Mouse (Mus musculus) embryonic facial prominence, embryonic 15.5 days (tissue): ENCODE measurements around the gene Ankrd33. TPM values are rescaled to one million over a fixed set of nuclear protein-coding genes. Genes with fewer than 3 reads are reported as not detected.

Experiments
- ATAC-seq: fragments of 200-750 bp; cut with Nextera tagmentation; 2 replicates; pipeline ENCODE4 v1.8.0; 2017; ENCODE audit warnings: low read depth, moderate TSS enrichment; ENCODE audit not compliant: insufficient number of reproducible peaks, low FRiP score, low TSS enrichment
- H3K27ac ChIP-seq: fragments of 300-500 bp; sonication (generic); replicated peaks from 2 replicates; pipeline ENCODE4 v1.5.1; 2015; ENCODE audit warnings: mild to moderate bottlenecking, inconsistent platforms
- H3K27me3 ChIP-seq: fragments of 300-500 bp; sonication (generic); 2 replicates; pipeline ENCODE4 v1.6.1; 2015; ENCODE audit warnings: inconsistent platforms
- H3K36me3 ChIP-seq: fragments of 300-500 bp; sonication (generic); 2 replicates; pipeline ENCODE4 v1.6.1; 2015; ENCODE audit warnings: mild to moderate bottlenecking, inconsistent platforms
- H3K4me1 ChIP-seq: fragments of 300-500 bp; sonication (generic); 2 replicates; pipeline ENCODE4 v1.6.1; 2015; ENCODE audit warnings: inconsistent platforms
- H3K4me2 ChIP-seq: fragments of 300-500 bp; sonication (generic); replicated peaks from 2 replicates; pipeline ENCODE4 v1.6.1; 2015; ENCODE audit warnings: mild to moderate bottlenecking, inconsistent platforms
- H3K4me3 ChIP-seq: fragments of 300-500 bp; sonication (generic); replicated peaks from 2 replicates; pipeline ENCODE4 v1.5.1; 2015; ENCODE audit warnings: mild to moderate bottlenecking, inconsistent platforms
- H3K9ac ChIP-seq: fragments of 300-500 bp; sonication (generic); 2 replicates; pipeline ENCODE4 v1.6.1; 2015; ENCODE audit warnings: inconsistent platforms
- H3K9me3 ChIP-seq: fragments of 300-500 bp; sonication (generic); replicated peaks from 2 replicates; pipeline ENCODE4 v1.6.1; 2016; ENCODE audit warnings: inconsistent platforms
- WGBS: fragments of 180-500 bp; shearing (Covaris S2); methylation state at CpG from one replicate; pipeline ENCODE4 v1.1.7; 2015; 5-methylcytosine and 5-hydroxymethylcytosine counted together
- polyA plus RNA-seq: library from polyadenylated mRNA; unstranded; fragments of >200 nt; fragmentation: Nextera tagmentation; extraction: Ambion mirVana; gene quantifications from 2 replicates; pipeline ENCODE4 v1.2.1, GENCODE M21; 2015

Gene Ankrd33
- polyA plus RNA-seq, 1 experiment from 2014 or later: not detected

- 66% methylated on average over 16 of the region's 16 CpGs for WGBS
- no peak overlapping the region for H3K4me3 ChIP-seq
- H3K4me1 ChIP-seq: peaks cover 44% of the 10 kb centered on the region
- no peak overlapping the region for H3K4me2 ChIP-seq
- no peak overlapping the region for H3K27ac ChIP-seq
- H3K27me3 ChIP-seq: no peaks in the 10 kb centered on the region
- H3K36me3 ChIP-seq: no peaks in the 10 kb centered on the region
- no peaks in the 10 kb centered on the region for H3K9me3 ChIP-seq
- no peak for ATAC-seq
- no peak overlapping the region for H3K9ac ChIP-seq
Measured at GRCm38 (mm10) chr15:101165658-101166437, 50.3 kb downstream of the Ankrd33 start.

- no peak overlapping the region for H3K4me2 ChIP-seq
- no peak for ATAC-seq
- no peak overlapping the region for H3K9ac ChIP-seq
- H3K27me3 ChIP-seq: no peaks in the 10 kb centered on the region
- no peak overlapping the region for H3K27ac ChIP-seq
- no peaks in the 10 kb centered on the region for H3K9me3 ChIP-seq
- no peaks in the 10 kb centered on the region for H3K36me3 ChIP-seq
- H3K4me3 ChIP-seq: no peak overlapping the region
- 76% methylated on average over 11 of the region's 11 CpGs for WGBS
- peaks cover 27% of the 10 kb centered on the region for H3K4me1 ChIP-seq
Measured at GRCm38 (mm10) chr15:101167553-101167952, 52.0 kb downstream of the Ankrd33 start.

Other genes starting within 250 kb of the Ankrd33 start
- gene Scn8a, start 245.9 kb upstream of the Ankrd33 start, polyA plus RNA-seq: 4.3 and 5.5 TPM in 2 replicates
- not detected in 2 replicates for gene Gm47841, start 68.4 kb upstream of the Ankrd33 start, polyA plus RNA-seq
- 0.19 and 0.21 TPM in 2 replicates for gene Fignl2, start 37.2 kb upstream of the Ankrd33 start, polyA plus RNA-seq
- gene Acvrl1, start 12.8 kb downstream of the Ankrd33 start, polyA plus RNA-seq: 17.5 and 19.6 TPM in 2 replicates
- 10.5 and 11.4 TPM in 2 replicates for gene Acvr1b, start 58.3 kb downstream of the Ankrd33 start, polyA plus RNA-seq
- gene Grasp, start 108.4 kb downstream of the Ankrd33 start, polyA plus RNA-seq: 11.4 and 15.1 TPM in 2 replicates
- 16.0 and 16.4 TPM in 2 replicates for gene Nr4a1, start 138.5 kb downstream of the Ankrd33 start, polyA plus RNA-seq
- 69.9 and 71.9 TPM in 2 replicates for gene Atg101, start 168.5 kb downstream of the Ankrd33 start, polyA plus RNA-seq
- gene 6030408B16Rik, start 177.5 kb downstream of the Ankrd33 start, polyA plus RNA-seq: 1.3 and 1.5 TPM in 2 replicates